Mouse (Mus musculus) heart, adult 2 months (tissue): ENCODE measurements around the gene 2810459M11Rik. TPM values are rescaled to one million over a fixed set of nuclear protein-coding genes. Genes with fewer than 3 reads are reported as not detected.

Experiments used
- DNase-seq, 2 experiments: peaks; one replicate each; pipeline ENCODE4 v3.0.0; 2021
- H3K27ac ChIP-seq: fragments of 200-600 bp; 2 replicates; pipeline ENCODE4 v1.8.1; 2022
- H3K27me3 ChIP-seq: fragments of 200-500 bp; 2 replicates; pipeline ENCODE4 v1.6.1; 2012; ENCODE audit warnings: mild to moderate bottlenecking, low read length, inconsistent platforms, mixed read lengths; ENCODE audit not compliant: control insufficient read depth, insufficient read depth
- H3K36me3 ChIP-seq: fragments of 200-500 bp; 2 replicates; pipeline ENCODE4 v1.6.1; 2012; ENCODE audit warnings: low read length, inconsistent platforms; ENCODE audit not compliant: control insufficient read depth, insufficient read depth
- H3K4me1 ChIP-seq: fragments of 200-500 bp; 2 replicates; pipeline ENCODE4 v1.6.1; 2011; ENCODE audit warnings: low read length; ENCODE audit not compliant: control insufficient read depth, insufficient read depth
- H3K4me3 ChIP-seq: fragments of 200-600 bp; 2 replicates; pipeline ENCODE4 v1.8.1; 2022
- H3K79me2 ChIP-seq: fragments of 200-500 bp; replicated peaks from 2 replicates; pipeline ENCODE4 v1.6.1; 2012; ENCODE audit warnings: mild to moderate bottlenecking, inconsistent platforms, low read length, moderate library complexity, mixed read lengths; ENCODE audit not compliant: control insufficient read depth, insufficient read depth
- H3K9ac ChIP-seq: fragments of 200-500 bp; 2 replicates; pipeline ENCODE4 v1.6.1; 2012; ENCODE audit warnings: low read depth, mild to moderate bottlenecking, control low read depth, inconsistent platforms, low read length, mixed read lengths
- CTCF ChIP-seq: fragments of 200-600 bp; IDR thresholded peaks from 2 replicates; pipeline ENCODE4 v1.8.1; 2022; ENCODE audit warnings: antibody characterized with exemption, mild to moderate bottlenecking, moderate library complexity
- EP300 ChIP-seq: fragments of 200-500 bp; IDR thresholded peaks from 2 replicates; pipeline ENCODE4 v1.6.1; 2011; ENCODE audit warnings: low read depth, low read length, control low read depth; ENCODE audit not compliant: insufficient read depth
- POLR2A ChIP-seq: fragments of 200-500 bp; IDR thresholded peaks from 2 replicates; pipeline ENCODE4 v1.6.1; 2011; ENCODE audit warnings: mild to moderate bottlenecking, low read depth, low read length, control low read depth; ENCODE audit not compliant: insufficient read depth
- WGBS: fragments of 180-500 bp; shearing (Covaris S2); methylation state at CpG from one replicate; pipeline ENCODE4 v1.1.7; 2018; 5-methylcytosine and 5-hydroxymethylcytosine counted together
- intact Hi-C: fragments of 180-260 bp; cut with DNase I; formaldehyde crosslinking; loops from one replicate; pipeline ENCODE4 v1.15.1; 2025
- polyA plus RNA-seq: library from polyadenylated mRNA; depleted of rRNA; stranded (reverse); fragments of >200 nt; gene quantifications from 2 replicates; pipeline ENCODE4 v1.2.3, GENCODE M21; 2012
- total RNA-seq, 2 experiments: library from RNA; stranded (reverse); gene quantifications; 2 replicates each; pipeline ENCODE4 v1.2.3; 2021

The 2810459M11Rik gene
- total and polyA plus RNA-seq, 3 experiments, result 0.06 TPM; not detected in 2

- Histone ChIP-seq H3K36me3 (no peaks in the 10 kb centered on the region), H3K79me2 (no peaks in the 10 kb centered on the region), H3K27me3 (no peaks in the 10 kb centered on the region), H3K9ac (no peak overlapping the region), H3K4me1 (no peaks in the 10 kb centered on the region), H3K27ac (no peak overlapping the region), H3K4me3 (no peak overlapping the region)
- WGBS, result 27% methylated on average over 11 of the region's 11 CpGs
- no peak for DNase-seq
- TF ChIP-seq EP300 (no peak), POLR2A (no peak), CTCF (no peak)
- intact Hi-C loops, result no loop called here
These were observed 13.2 kb upstream of the 2810459M11Rik start for GRCm38 (mm10) chr1:86032273-86032987.

- WGBS, result 41% methylated on average over 3 of the region's 3 CpGs
- H3K27ac ChIP-seq, result peak overlapping the region; percentile 40
These were observed 7.3 kb upstream of the 2810459M11Rik start for GRCm38 (mm10) chr1:86038191-86038951.

GRCm38 (mm10) chr1:86040131-86040530 lies 5.5 kb upstream of the 2810459M11Rik start:
- Histone ChIP-seq H3K36me3 (no peaks in the 10 kb centered on the region), H3K27ac (no peak overlapping the region), H3K4me1 (peaks cover 3% of the 10 kb centered on the region), H3K27me3 (no peaks in the 10 kb centered on the region; the same call in 1 of the 2 replicates), H3K9ac (no peak overlapping the region), H3K79me2 (no peaks in the 10 kb centered on the region), H3K4me3 (no peak overlapping the region)
- DNase-seq, result no peak
- intact Hi-C loops, result no loop called here
- TF ChIP-seq CTCF (no peak), EP300 (no peak), POLR2A (no peak)
- WGBS, result 57% methylated on average over 4 of the region's 4 CpGs

More at GRCm38 (mm10) chr1:86038191-86038951, 7.3 kb upstream of the 2810459M11Rik start:
- Histone ChIP-seq H3K4me1 (peaks cover 3% of the 10 kb centered on the region), H3K27me3 (no peaks in the 10 kb centered on the region), H3K36me3 (no peaks in the 10 kb centered on the region), H3K9ac (no peak overlapping the region), H3K4me3 (no peak overlapping the region), H3K79me2 (no peaks in the 10 kb centered on the region)
- DNase-seq, result peak; percentile 48 to 62
- TF ChIP-seq EP300 (no peak), POLR2A (no peak), CTCF (no peak)
- intact Hi-C loops, result no loop called here

GRCm38 (mm10) chr1:86040817-86041216 lies 4.8 kb upstream of the 2810459M11Rik start:
- Histone ChIP-seq H3K36me3 (no peaks in the 10 kb centered on the region), H3K27ac (no peak overlapping the region), H3K4me3 (no peak overlapping the region), H3K27me3 (peaks cover 2% of the 10 kb centered on the region), H3K79me2 (no peaks in the 10 kb centered on the region), H3K9ac (no peak overlapping the region), H3K4me1 (peaks cover 3% of the 10 kb centered on the region)
- TF ChIP-seq POLR2A (no peak), EP300 (no peak), CTCF (no peak)
- DNase-seq, result no peak
- WGBS, result 89% methylated on average over 3 of the region's 3 CpGs
- intact Hi-C loops, result no loop called here

- Histone ChIP-seq H3K36me3 (no peaks in the 10 kb centered on the region), H3K4me1 (no peaks in the 10 kb centered on the region), H3K4me3 (no peak overlapping the region), H3K79me2 (no peaks in the 10 kb centered on the region), H3K9ac (no peak overlapping the region), H3K27me3 (peaks cover 11% of the 10 kb centered on the region), H3K27ac (no peak overlapping the region)
- intact Hi-C loops, result no loop called here
- DNase-seq, result no peak
- 68% methylated on average over 4 of the region's 4 CpGs for WGBS
- TF ChIP-seq POLR2A (no peak), EP300 (no peak)
These were observed 607 bp upstream of the 2810459M11Rik start for GRCm38 (mm10) chr1:86045056-86045455.
